ENCODE assay signal across 17 mouse cellular contexts in the genomic region with DNA sequence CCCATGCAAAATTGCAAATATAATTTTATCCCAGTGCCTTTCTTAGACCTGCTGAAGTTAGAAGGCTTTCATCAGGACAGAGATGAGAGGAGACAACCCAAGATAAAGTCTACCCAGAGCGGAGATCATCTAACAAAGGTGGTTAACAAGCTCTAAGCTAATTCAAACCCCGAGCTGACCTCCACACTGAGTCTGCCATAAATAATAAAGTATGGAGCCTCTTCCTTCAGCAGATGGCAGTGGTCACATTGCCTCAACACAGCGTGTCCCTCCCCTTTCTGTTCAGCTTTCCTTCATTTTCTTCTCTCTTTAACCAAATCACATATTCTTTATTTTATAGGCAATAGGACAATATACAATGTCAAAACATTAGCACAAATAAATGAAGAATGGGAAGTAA. TPM values are rescaled to one million over a fixed set of nuclear protein-coding genes. Genes with fewer than 3 reads are reported as not detected.
DNase-seq lines count a peak whose midpoint lies in the region; ATAC-seq and TF ChIP-seq lines count a peak whose summit lies in the region.
"Had no signal": no experiment of that assay in that cellular context is flagged by ENCODE, and none has a peak within 500 bp of the region (broad histone marks: within the 10 kb centered on the region; RNA-seq: fewer than 3 reads in every experiment).

No protein-coding gene starts in this region.

- H3K4me3 ChIP-seq in forebrain, embryonic 13.5 days = no peak overlapping the region
- no peak overlapping the region for H3K4me3 ChIP-seq in forebrain, postnatal 0 days (ENCODE audit: low read depth, low read length)
- no peak overlapping the region for H3K4me3 ChIP-seq in hindbrain, embryonic 13.5 days
- H3K4me3 ChIP-seq in hindbrain, embryonic 10.5 days = no peak overlapping the region
- H3K4me3 ChIP-seq in midbrain, postnatal 0 days (ENCODE audit: low read depth, low read length) = no peak overlapping the region
- no peak overlapping the region for H3K4me3 ChIP-seq in midbrain, embryonic 13.5 days (replicated peaks)
- H3K4me3 ChIP-seq: limb, embryonic 13.5 days; liver, embryonic 15.5 days; megakaryocyte, embryonic 14.5 days; stomach, embryonic 15.5 days had no signal

- H3K9ac ChIP-seq in forebrain, embryonic 13.5 days = no peak overlapping the region
- H3K9ac ChIP-seq in forebrain, postnatal 0 days = no peak overlapping the region
- H3K9ac ChIP-seq in hindbrain, embryonic 13.5 days = no peak overlapping the region
- H3K9ac ChIP-seq in midbrain, postnatal 0 days (replicated peaks; ENCODE audit: low read length, poor library complexity, severe bottlenecking) = no peak overlapping the region
- no peak overlapping the region for H3K9ac ChIP-seq in midbrain, embryonic 13.5 days (replicated peaks)
- H3K9ac ChIP-seq: limb, embryonic 13.5 days; liver, embryonic 15.5 days; stomach, embryonic 15.5 days had no signal

- no peak for TF ChIP-seq CTCF in forebrain, postnatal 0 days (IDR thresholded peaks at IDR 0.05; ENCODE audit: low read depth)
- TF ChIP-seq CTCF in midbrain, postnatal 0 days (IDR thresholded peaks at IDR 0.05) = no peak

- 54% methylated on average over 3 of the region's 3 CpGs for WGBS in forebrain, embryonic 13.5 days
- 38% methylated on average over 3 of the region's 3 CpGs for WGBS in forebrain, postnatal 0 days
- 67% methylated on average over 3 of the region's 3 CpGs for WGBS in hindbrain, embryonic 13.5 days
- WGBS in hindbrain, embryonic 10.5 days = 88% methylated on average over 3 of the region's 3 CpGs
- 61% methylated on average over 3 of the region's 3 CpGs for WGBS in midbrain, postnatal 0 days
- WGBS in midbrain, embryonic 13.5 days = 77% methylated on average over 3 of the region's 3 CpGs

- no peaks in the 10 kb centered on the region for H3K27me3 ChIP-seq in forebrain, embryonic 13.5 days
- H3K27me3 ChIP-seq in forebrain, postnatal 0 days (ENCODE audit: insufficient read depth, low read length) = no peaks in the 10 kb centered on the region
- H3K27me3 ChIP-seq in hindbrain, embryonic 13.5 days = no peaks in the 10 kb centered on the region
- no peaks in the 10 kb centered on the region for H3K27me3 ChIP-seq in hindbrain, embryonic 10.5 days (ENCODE audit: insufficient read depth, poor library complexity, severe bottlenecking)
- H3K27me3 ChIP-seq in midbrain, postnatal 0 days (ENCODE audit: insufficient read depth, low read length) = no peaks in the 10 kb centered on the region
- no peaks in the 10 kb centered on the region for H3K27me3 ChIP-seq in midbrain, embryonic 13.5 days
- H3K27me3 ChIP-seq: limb, embryonic 13.5 days; liver, embryonic 15.5 days; stomach, embryonic 15.5 days had no signal

- no peaks in the 10 kb centered on the region for H3K9me3 ChIP-seq in forebrain, embryonic 13.5 days (replicated peaks)
- no peaks in the 10 kb centered on the region for H3K9me3 ChIP-seq in forebrain, postnatal 0 days (ENCODE audit: low read length)
- H3K9me3 ChIP-seq in hindbrain, embryonic 13.5 days = no peaks in the 10 kb centered on the region
- H3K9me3 ChIP-seq in hindbrain, embryonic 10.5 days = no peaks in the 10 kb centered on the region
- no peaks in the 10 kb centered on the region for H3K9me3 ChIP-seq in midbrain, postnatal 0 days (ENCODE audit: low read length)
- H3K9me3 ChIP-seq in midbrain, embryonic 13.5 days = no peaks in the 10 kb centered on the region
- H3K9me3 ChIP-seq: limb, embryonic 13.5 days; liver, embryonic 15.5 days; stomach, embryonic 15.5 days had no signal

- DNase-seq in forebrain, postnatal 0 days = no peak
- DNase-seq in hindbrain, embryonic 10.5 days (ENCODE audit: low spot score) = no peak
- peak; percentile 12 for DNase-seq in midbrain, postnatal 0 days (ENCODE audit: low spot score)
- DNase-seq in retina, postnatal 1 day = peak; percentile 57
- no peak for DNase-seq in spleen, postnatal 14 days (ENCODE audit: low spot score in 2 of 2)
- DNase-seq: adrenal gland, adult 8-10 months; heart, adult 11 months; lung, postnatal 10 days; spleen, adult 18-20 months had no signal

- H3K4me1 ChIP-seq in forebrain, embryonic 13.5 days = peaks cover 25% of the 10 kb centered on the region
- H3K4me1 ChIP-seq in forebrain, postnatal 0 days (ENCODE audit: insufficient read depth) = peaks cover 8% of the 10 kb centered on the region; the same call in 1 of the 2 replicates
- H3K4me1 ChIP-seq in hindbrain, embryonic 13.5 days (replicated peaks) = peaks cover 12% of the 10 kb centered on the region
- H3K4me1 ChIP-seq in hindbrain, embryonic 10.5 days (replicated peaks) = peaks cover 2% of the 10 kb centered on the region; the same call in 1 of the 2 replicates
- no peaks in the 10 kb centered on the region for H3K4me1 ChIP-seq in midbrain, postnatal 0 days (ENCODE audit: insufficient read depth, low read length)
- peaks cover 9% of the 10 kb centered on the region for H3K4me1 ChIP-seq in midbrain, embryonic 13.5 days (replicated peaks)
- H3K4me1 ChIP-seq: stomach, embryonic 15.5 days had no signal

- peak overlapping the region; percentile 20; the same call in 1 of the 2 replicates for H3K4me2 ChIP-seq in forebrain, embryonic 13.5 days
- no peak overlapping the region for H3K4me2 ChIP-seq in forebrain, postnatal 0 days (ENCODE audit: low read depth)
- 0 out of 2 replicates have a peak overlapping the region, but pooled peaks have one; percentile 8 for H3K4me2 ChIP-seq in hindbrain, embryonic 13.5 days
- no peak overlapping the region for H3K4me2 ChIP-seq in midbrain, postnatal 0 days (ENCODE audit: low read depth, low read length, poor library complexity, severe bottlenecking)
- H3K4me2 ChIP-seq in midbrain, embryonic 13.5 days (replicated peaks) = no peak overlapping the region
- H3K4me2 ChIP-seq: limb, embryonic 13.5 days; liver, embryonic 15.5 days; stomach, embryonic 15.5 days had no signal

- H3K27ac ChIP-seq in forebrain, embryonic 13.5 days = peak overlapping the region; percentile 84
- H3K27ac ChIP-seq in forebrain, postnatal 0 days (ENCODE audit: low read depth, low read length) = no peak overlapping the region
- peak overlapping the region; percentile 69; the same call in 1 of the 2 replicates for H3K27ac ChIP-seq in hindbrain, embryonic 13.5 days
- no peak overlapping the region for H3K27ac ChIP-seq in hindbrain, embryonic 10.5 days
- no peak overlapping the region for H3K27ac ChIP-seq in midbrain, postnatal 0 days (ENCODE audit: low read depth, low read length)
- H3K27ac ChIP-seq in midbrain, embryonic 13.5 days = no peak overlapping the region; the same call in 1 of the 2 replicates
- H3K27ac ChIP-seq: limb, embryonic 13.5 days; liver, embryonic 15.5 days; stomach, embryonic 15.5 days had no signal

- 0 out of 2 replicates have a peak, but pooled peaks cover 5% of the 10 kb centered on the region for H3K36me3 ChIP-seq in forebrain, embryonic 13.5 days (ENCODE audit: poor library complexity, severe bottlenecking)
- H3K36me3 ChIP-seq in forebrain, postnatal 0 days (ENCODE audit: insufficient read depth) = no peaks in the 10 kb centered on the region
- no peaks in the 10 kb centered on the region for H3K36me3 ChIP-seq in hindbrain, embryonic 13.5 days
- H3K36me3 ChIP-seq in hindbrain, embryonic 10.5 days = peaks cover 7% of the 10 kb centered on the region; the same call in 1 of the 2 replicates
- H3K36me3 ChIP-seq in midbrain, postnatal 0 days (ENCODE audit: insufficient read depth, low read length) = no peaks in the 10 kb centered on the region
- 0 out of 2 replicates have a peak, but pooled peaks cover 3% of the 10 kb centered on the region for H3K36me3 ChIP-seq in midbrain, embryonic 13.5 days
- H3K36me3 ChIP-seq: limb, embryonic 13.5 days; liver, embryonic 15.5 days; stomach, embryonic 15.5 days had no signal

- peak; percentile 78 for ATAC-seq in forebrain, embryonic 13.5 days
- ATAC-seq in forebrain, postnatal 0 days = no peak
- no peak for ATAC-seq in hindbrain, embryonic 13.5 days (ENCODE audit: low FRiP score)
- no peak for ATAC-seq in midbrain, postnatal 0 days (ENCODE audit: low FRiP score)
- ATAC-seq in midbrain, embryonic 13.5 days = no peak
- ATAC-seq: intestine, postnatal 0 days had no signal

RNA-seq across cellular contexts. Expression of a gene that starts 16.2 kb away (rescaled TPM):
- 6.4 and 6.5 TPM in 2 replicates for polyA plus RNA-seq in forebrain, embryonic 13.5 days (2015; fragmentation: Nextera tagmentation; extraction: Ambion mirVana)
- total RNA-seq in forebrain, postnatal 0 days (2014; rRNA removed) = 3.1 and 4.0 TPM in 2 replicates
- polyA plus RNA-seq in forebrain, postnatal 0 days (2015; fragmentation: Nextera tagmentation; extraction: Ambion mirVana) = 1.2 and 1.3 TPM in 2 replicates
- polyA plus RNA-seq in hindbrain, embryonic 13.5 days (2015; fragmentation: Nextera tagmentation; extraction: Ambion mirVana) = 4.3 and 4.7 TPM in 2 replicates
- 5.3 and 6.1 TPM in 2 replicates for polyA plus RNA-seq in hindbrain, embryonic 10.5 days (2016; fragmentation: Nextera tagmentation; extraction: Ambion mirVana)
- total RNA-seq in midbrain, postnatal 0 days (2014; rRNA removed) = 3.2 and 3.8 TPM in 2 replicates
- polyA plus RNA-seq in midbrain, postnatal 0 days (2015; fragmentation: Nextera tagmentation; extraction: Ambion mirVana) = 2.7 TPM in 2 replicates
- 5.7 and 6.9 TPM in 2 replicates for polyA plus RNA-seq in midbrain, embryonic 13.5 days (2015; fragmentation: Nextera tagmentation; extraction: Ambion mirVana)

RNA-seq across cellular contexts. Expression of a gene that starts 25.7 kb away (rescaled TPM):
- polyA plus RNA-seq in forebrain, embryonic 13.5 days (2015; fragmentation: Nextera tagmentation; extraction: Ambion mirVana) = 125 and 126 TPM in 2 replicates
- 130 and 134 TPM in 2 replicates for total RNA-seq in forebrain, postnatal 0 days (2014; rRNA removed)
- 103 and 113 TPM in 2 replicates for polyA plus RNA-seq in forebrain, postnatal 0 days (2015; fragmentation: Nextera tagmentation; extraction: Ambion mirVana)
- 112 and 118 TPM in 2 replicates for polyA plus RNA-seq in hindbrain, embryonic 13.5 days (2015; fragmentation: Nextera tagmentation; extraction: Ambion mirVana)
- polyA plus RNA-seq in hindbrain, embryonic 10.5 days (2016; fragmentation: Nextera tagmentation; extraction: Ambion mirVana) = 119 and 133 TPM in 2 replicates
- 95.5 and 120 TPM in 2 replicates for total RNA-seq in midbrain, postnatal 0 days (2014; rRNA removed)
- polyA plus RNA-seq in midbrain, postnatal 0 days (2015; fragmentation: Nextera tagmentation; extraction: Ambion mirVana) = 94.9 and 98.3 TPM in 2 replicates
- 116 and 124 TPM in 2 replicates for polyA plus RNA-seq in midbrain, embryonic 13.5 days (2015; fragmentation: Nextera tagmentation; extraction: Ambion mirVana)

Comparison
In these comparisons a context has a peak if more than half of its experiments do, and no peak if none do; other contexts are left out.
1. H3K27ac ChIP-seq: peak in forebrain, embryonic 13.5 days (single experiment) and hindbrain, embryonic 13.5 days (single experiment); none in forebrain, postnatal 0 days (single experiment), hindbrain, embryonic 10.5 days (single experiment), midbrain, postnatal 0 days (single experiment) and midbrain, embryonic 13.5 days (single experiment).
2. H3K4me2 ChIP-seq: peak in forebrain, embryonic 13.5 days (single experiment) and hindbrain, embryonic 13.5 days (single experiment); none in forebrain, postnatal 0 days (single experiment), midbrain, postnatal 0 days (single experiment) and midbrain, embryonic 13.5 days (single experiment).
3. DNase-seq: peak in midbrain, postnatal 0 days (single experiment) and retina, postnatal 1 day (single experiment); none in forebrain, postnatal 0 days (single experiment), hindbrain, embryonic 10.5 days (single experiment) and spleen, postnatal 14 days (0 of 2).